Comparison of ENCODE assay signal across 8 mouse cellular contexts in genomic region chr7:101374155-101374554, GRCm38 (mm10). TPM values are rescaled to one million over a fixed set of nuclear protein-coding genes. Genes with fewer than 3 reads are reported as not detected.
DNase-seq lines count a peak whose midpoint lies in the region; ATAC-seq lines count a peak whose summit lies in the region.

No protein-coding gene starts in this region.

- H3K9ac ChIP-seq in forebrain, embryonic 11.5 days (ENCODE audit: low read length), result no peak overlapping the region

- peak; percentile 51; the same call in 1 of the 2 replicates for ATAC-seq in forebrain, embryonic 11.5 days (replicated peaks; ENCODE audit: low FRiP score)

- H3K27me3 ChIP-seq in forebrain, embryonic 11.5 days (ENCODE audit: control insufficient read depth, insufficient read depth, low read length), result no peaks in the 10 kb centered on the region

- intact Hi-C loops in heart, postnatal 10 days (cut with DNase I), result loop anchor here (1.0 to 5.0 kb wide), 3 partner anchors 64 to 313 kb away; no protein-coding TSS in a partner anchor
- intact Hi-C loops in heart, postnatal 36 days (cut with DNase I), result loop anchor here (1.0 to 10.0 kb wide), 3 partner anchors 63 to 389 kb away; no protein-coding TSS in a partner anchor

- H3K36me3 ChIP-seq in forebrain, embryonic 11.5 days (ENCODE audit: control insufficient read depth, insufficient read depth, low read length), result no peaks in the 10 kb centered on the region

- no peak overlapping the region for H3K4me2 ChIP-seq in forebrain, embryonic 11.5 days (ENCODE audit: low read depth, low read length, severe bottlenecking)

- no peaks in the 10 kb centered on the region for H3K9me3 ChIP-seq in forebrain, embryonic 11.5 days (ENCODE audit: control insufficient read depth, low read length)

- no peak overlapping the region for H3K27ac ChIP-seq in forebrain, embryonic 11.5 days (ENCODE audit: low read depth, low read length)

- H3K4me3 ChIP-seq in forebrain, embryonic 11.5 days (ENCODE audit: low read depth, low read length), result no peak overlapping the region

- peaks cover 9% of the 10 kb centered on the region; the same call in 1 of the 2 replicates for H3K4me1 ChIP-seq in forebrain, embryonic 11.5 days (replicated peaks; ENCODE audit: control insufficient read depth, insufficient read depth, low read length)

- peak; percentile 63 to 73 for DNase-seq in heart, postnatal 10 days
- no peak for DNase-seq in heart, postnatal 36 days
- DNase-seq in 3T3-L1 (ENCODE audit: low read depth, low spot score) (peak; percentile 70), ZHBTc4 (ENCODE audit: low read depth, low spot score) (peak; percentile 49)
- no peak for DNase-seq in forebrain, embryonic 11.5 days (ENCODE audit: low spot score)
- DNase-seq in lung, postnatal 25 days (ENCODE audit: low spot score), result peak; percentile 65
- DNase-seq in urinary bladder, postnatal 36 days (ENCODE audit: low spot score in 2 of 2), result no peak
- no peak for DNase-seq in frontal cortex, postnatal 10 days (ENCODE audit: low spot score in 2 of 2)

RNA-seq across cellular contexts. Expression of gene Arap1, which starts 26.3 kb away (rescaled TPM):
- total RNA-seq in heart, postnatal 10 days (2021), result 10 to 100 TPM; 49.4 to 50.7 TPM
- total RNA-seq in heart, postnatal 36 days (2021), result 10 to 100 TPM; 28.7 to 33.9 TPM
- 10.5 and 14.5 TPM in 2 replicates for polyA plus RNA-seq in forebrain, embryonic 11.5 days (2014; fragmentation: Nextera tagmentation; extraction: Ambion mirVana)

RNA-seq across cellular contexts. Expression of gene Gm45837, which starts 36.5 kb away (rescaled TPM):
- total RNA-seq in heart, postnatal 10 days (2021), result not detected
- not detected for total RNA-seq in heart, postnatal 36 days (2021)
- not detected in 2 replicates for polyA plus RNA-seq in forebrain, embryonic 11.5 days (2014; fragmentation: Nextera tagmentation; extraction: Ambion mirVana)

RNA-seq across cellular contexts. Expression of gene Pde2a, which starts 47.3 kb away (rescaled TPM):
- 10 to 100 TPM; 65.2 to 70.1 TPM for total RNA-seq in heart, postnatal 10 days (2021)
- 10 to 100 TPM; 51.8 to 74.3 TPM for total RNA-seq in heart, postnatal 36 days (2021)
- 18.6 and 22.7 TPM in 2 replicates for polyA plus RNA-seq in forebrain, embryonic 11.5 days (2014; fragmentation: Nextera tagmentation; extraction: Ambion mirVana)

RNA-seq across cellular contexts. Expression of gene Stard10, which starts 57.3 kb away (rescaled TPM):
- total RNA-seq in heart, postnatal 10 days (2021), result 10 to 100 TPM; 22.1 to 32.3 TPM
- 10 to 100 TPM; 48.3 to 61.3 TPM for total RNA-seq in heart, postnatal 36 days (2021)
- 6.3 and 8.6 TPM in 2 replicates for polyA plus RNA-seq in forebrain, embryonic 11.5 days (2014; fragmentation: Nextera tagmentation; extraction: Ambion mirVana)

Comparison
In these comparisons a context has a peak if more than half of its experiments do, and no peak if none do; other contexts are left out.
1. DNase-seq: peak in heart, postnatal 10 days (2 of 2), 3T3-L1 (single experiment), ZHBTc4 (single experiment) and lung, postnatal 25 days (single experiment); none in heart, postnatal 36 days (0 of 2), forebrain, embryonic 11.5 days (single experiment), urinary bladder, postnatal 36 days (0 of 2) and frontal cortex, postnatal 10 days (0 of 2).